Mouse (Mus musculus) heart, adult 2 months (tissue): ENCODE results near the gene Sapcd1.

ENCODE experiments used
- CTCF ChIP-seq: fragments of 200-600 bp; IDR thresholded peaks from 2 replicates; pipeline ENCODE4 v1.8.1; 2022; ENCODE audit warnings: antibody characterized with exemption, mild to moderate bottlenecking, moderate library complexity
- POLR2A ChIP-seq: fragments of 200-500 bp; IDR thresholded peaks from 2 replicates; pipeline ENCODE4 v1.6.1; 2011; ENCODE audit warnings: mild to moderate bottlenecking, low read depth, low read length, control low read depth; ENCODE audit not compliant: insufficient read depth

GRCm38 (mm10) chr17:35032323-35032870 is 4.6 kb upstream of the Sapcd1 start:
- no peak for TF ChIP-seq CTCF
- no peak for TF ChIP-seq POLR2A
